Mouse (Mus musculus) neutrophil, adult 5-6 weeks (primary cell): ENCODE results near the gene Atp5h. TPM values are rescaled to one million over a fixed set of nuclear protein-coding genes. Genes with fewer than 3 reads are reported as not detected.

ENCODE experiments used
- ATAC-seq: fragments of 151-379, 151-347 bp; 2 replicates; pipeline ENCODE4 v1.8.0; 2017; ENCODE audit warnings: mild to moderate bottlenecking, moderate TSS enrichment; ENCODE audit not compliant: insufficient number of reproducible peaks, poor library complexity, low FRiP score, severe bottlenecking; ENCODE audit errors: extremely low read depth
- total RNA-seq: library from RNA; stranded (forward); fragments of 200-1000 nt; gene quantifications from 2 replicates; pipeline ENCODE4 v1.2.3, GENCODE M21; 2017

The Atp5h gene
- total RNA-seq, 1 experiment from 2014 or later = 277 TPM

DNA sequence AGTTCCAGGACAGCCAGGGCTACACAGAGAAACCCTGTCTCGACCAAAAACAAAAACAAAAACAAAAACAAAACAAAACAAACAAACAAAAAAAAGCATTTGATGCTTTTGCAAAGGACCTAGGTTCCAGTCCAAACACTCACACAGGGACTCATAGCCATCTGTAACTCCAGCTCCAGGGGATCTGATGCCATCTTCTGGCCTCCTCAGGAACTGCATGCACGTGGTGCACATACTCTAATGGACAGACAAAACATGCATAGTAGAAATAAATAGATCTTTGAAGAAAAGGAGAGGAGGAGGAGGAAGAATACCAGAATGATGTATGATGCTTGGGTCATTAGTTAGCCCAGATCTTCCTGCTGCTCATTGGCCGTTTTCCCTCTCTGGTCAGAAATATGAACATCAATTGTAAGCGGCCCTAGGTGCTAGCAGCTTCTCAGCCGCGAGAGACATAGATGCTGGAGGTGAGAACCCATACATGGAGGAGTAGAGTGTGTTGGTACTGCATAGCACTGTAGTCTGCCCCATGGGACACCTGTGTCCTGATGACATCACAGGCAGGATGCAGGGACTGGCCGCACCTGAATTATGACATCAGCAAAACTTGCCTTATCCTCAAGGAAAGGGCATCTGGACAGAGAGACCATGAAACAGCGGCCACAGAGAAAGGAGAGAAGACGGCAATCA, 20.3 kb upstream of the Atp5h start, which contains the start of gene Trim80:
Trim80 (plus strand) TSS at position 640 of the 690 bp plus-strand sequence.
- no peak for ATAC-seq

GRCm38 (mm10) chr11:115439326-115439725, 19.6 kb upstream of the Atp5h start:
- ATAC-seq = no peak

- ATAC-seq = no peak
Observed at GRCm38 (mm10) chr11:115437571-115438122, 17.9 kb upstream of the Atp5h start.

- ATAC-seq = no peak
Observed at GRCm38 (mm10) chr11:115435596-115436337, 16.0 kb upstream of the Atp5h start.

GRCm38 (mm10) chr11:115433342-115433741, 13.6 kb upstream of the Atp5h start:
- no peak for ATAC-seq

DNA sequence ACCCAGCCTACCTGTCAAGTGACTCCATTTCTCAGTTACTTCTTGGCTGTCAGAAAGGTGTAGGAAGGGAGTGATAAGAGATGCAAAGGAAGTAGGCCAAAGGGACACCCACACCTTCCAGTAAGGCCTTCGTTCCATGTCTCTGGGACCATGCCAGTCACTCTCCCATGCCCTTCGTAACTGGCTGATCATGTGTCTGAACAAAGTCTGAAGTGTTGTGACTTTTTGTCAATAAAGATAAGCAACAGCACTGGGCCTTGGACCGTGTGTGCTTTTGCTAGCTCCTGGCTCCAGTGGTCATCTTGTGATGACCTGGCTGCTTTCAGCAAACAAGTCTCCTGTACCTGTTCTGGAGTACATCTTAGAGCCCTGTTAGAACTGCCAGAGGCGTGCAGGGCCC, 13.1 kb upstream of the Atp5h start:
- no peak for ATAC-seq

GRCm38 (mm10) chr11:115430561-115430960, 10.8 kb upstream of the Atp5h start:
- ATAC-seq = no peak

DNA sequence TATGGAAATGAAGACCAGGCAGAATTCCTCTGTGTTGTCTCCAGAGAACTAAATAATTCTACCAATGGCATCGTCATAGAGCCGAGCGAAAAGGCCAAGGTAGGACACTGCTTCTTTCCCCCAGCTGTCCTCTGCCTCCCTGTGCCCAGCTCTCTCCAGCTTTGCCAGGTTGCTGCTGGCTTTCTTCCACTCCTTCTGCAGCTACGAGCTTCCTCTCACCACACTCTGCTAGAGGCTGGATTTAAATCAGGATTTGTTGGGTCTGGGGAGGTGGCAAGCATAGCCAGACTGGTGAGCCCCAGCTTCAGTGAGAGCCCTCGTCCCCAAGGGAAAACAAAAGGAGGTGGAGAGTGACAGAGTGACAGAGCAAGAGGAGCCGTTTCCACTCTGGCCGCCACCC, 9.5 kb upstream of the Atp5h start:
- ATAC-seq = no peak

DNA sequence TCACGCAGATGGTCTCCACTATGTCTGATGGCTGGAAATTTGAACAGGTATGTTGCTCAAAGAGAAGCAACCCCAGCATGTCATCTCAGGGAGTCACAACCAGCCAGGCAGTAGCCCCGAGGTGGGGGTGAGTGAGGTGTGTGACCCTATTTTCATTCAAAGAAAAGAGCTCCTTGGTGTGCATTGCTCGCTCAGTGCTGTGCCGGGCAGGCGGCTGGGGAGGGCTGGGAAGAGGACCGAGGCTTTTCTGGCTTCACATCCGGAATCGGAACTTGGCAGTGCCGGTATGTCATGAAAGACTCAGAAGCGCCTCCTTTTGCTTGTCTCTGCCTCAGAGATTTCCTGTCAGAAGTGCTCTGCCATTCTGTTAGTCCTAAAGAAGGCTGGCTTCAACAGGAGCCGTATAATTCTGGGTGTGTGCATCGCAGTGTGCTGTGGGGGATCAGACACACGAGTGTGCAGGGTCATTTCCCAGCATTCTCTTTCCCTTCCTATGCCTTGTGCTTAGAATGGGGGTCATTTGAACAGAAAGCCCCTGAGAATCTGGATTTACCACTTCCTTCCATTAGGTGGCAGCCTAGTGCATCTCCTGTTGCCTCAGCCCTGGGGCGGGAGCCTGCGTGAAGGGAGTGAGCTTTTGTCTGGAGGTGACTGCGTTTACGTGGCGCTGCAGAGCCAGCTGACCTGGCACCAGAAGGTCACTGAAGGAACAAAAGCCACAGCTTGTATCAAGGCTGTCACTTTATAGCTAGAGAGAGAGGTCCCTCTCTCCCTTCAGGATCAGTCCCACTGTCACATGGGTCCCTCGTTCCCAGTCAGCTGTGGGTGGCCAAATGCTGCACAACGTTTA, 7.9 kb upstream of the Atp5h start:
- peak; percentile 62 for ATAC-seq

- ATAC-seq = no peak
Observed at GRCm38 (mm10) chr11:115425671-115426070, 5.9 kb upstream of the Atp5h start.

DNA sequence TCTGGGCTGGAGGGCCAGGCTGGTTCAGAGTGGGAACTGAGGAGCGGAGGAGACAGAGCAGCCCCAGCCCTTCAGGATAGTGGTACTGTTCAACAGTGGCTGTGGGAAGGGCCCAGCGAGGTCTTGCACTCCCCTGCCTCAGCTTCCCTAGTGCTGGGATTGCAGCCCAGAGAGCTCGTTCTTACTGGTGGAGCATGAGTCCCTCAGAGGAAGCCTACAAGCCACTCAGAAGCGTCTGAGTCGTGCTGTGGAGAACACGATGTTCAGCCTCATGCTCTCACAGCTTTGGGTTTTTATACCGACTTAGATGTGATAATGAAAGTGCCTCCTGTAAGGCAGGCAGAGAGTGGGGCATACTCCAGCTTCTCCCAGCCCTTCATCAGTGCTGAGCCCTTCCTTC, 4.9 kb upstream of the Atp5h start:
- no peak for ATAC-seq

- no peak for ATAC-seq
Observed at GRCm38 (mm10) chr11:115423091-115423490, 3.3 kb upstream of the Atp5h start.

DNA sequence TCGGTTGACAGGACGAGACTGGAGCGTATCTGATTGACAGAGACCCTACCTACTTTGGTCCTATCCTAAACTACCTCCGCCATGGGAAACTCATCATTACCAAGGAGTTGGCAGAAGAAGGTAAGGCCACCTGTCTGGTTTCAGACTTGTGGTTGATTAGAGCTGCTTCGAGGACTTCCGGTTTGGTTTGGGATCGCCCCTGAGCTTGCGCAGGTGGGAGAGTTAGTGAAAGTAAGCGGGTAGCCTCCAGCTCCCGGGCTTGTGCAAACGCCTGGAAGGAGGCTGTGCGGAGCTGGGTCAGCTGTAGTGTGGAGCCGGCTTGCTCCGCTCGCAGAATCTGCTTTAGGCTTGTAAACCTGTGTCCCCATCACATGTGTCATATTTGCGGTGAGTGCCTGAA, 2.2 kb upstream of the Atp5h start:
- no peak for ATAC-seq

DNA sequence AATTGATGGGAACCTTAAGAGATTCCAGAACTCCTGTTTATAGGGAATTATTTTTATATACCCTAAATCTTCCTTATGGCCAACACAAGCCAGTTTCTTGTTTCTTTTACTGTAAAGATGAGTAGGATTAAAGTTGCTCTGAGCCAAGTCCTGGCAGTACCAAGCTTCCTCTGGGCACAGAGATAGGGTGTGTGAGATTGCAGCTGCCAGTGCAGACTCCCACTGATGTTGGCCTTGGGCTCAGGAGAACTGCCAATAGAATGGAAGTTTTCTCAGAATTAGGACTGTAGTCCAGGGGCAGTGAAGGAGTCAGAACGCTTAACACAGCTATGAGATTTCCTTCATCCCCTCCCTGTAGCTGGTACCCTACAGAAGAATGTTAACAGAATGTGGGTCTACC, 1.6 kb upstream of the Atp5h start:
- no peak for ATAC-seq

GRCm38 (mm10) chr11:115420336-115421190, 801 bp upstream of the Atp5h start:
- ATAC-seq = no peak

DNA sequence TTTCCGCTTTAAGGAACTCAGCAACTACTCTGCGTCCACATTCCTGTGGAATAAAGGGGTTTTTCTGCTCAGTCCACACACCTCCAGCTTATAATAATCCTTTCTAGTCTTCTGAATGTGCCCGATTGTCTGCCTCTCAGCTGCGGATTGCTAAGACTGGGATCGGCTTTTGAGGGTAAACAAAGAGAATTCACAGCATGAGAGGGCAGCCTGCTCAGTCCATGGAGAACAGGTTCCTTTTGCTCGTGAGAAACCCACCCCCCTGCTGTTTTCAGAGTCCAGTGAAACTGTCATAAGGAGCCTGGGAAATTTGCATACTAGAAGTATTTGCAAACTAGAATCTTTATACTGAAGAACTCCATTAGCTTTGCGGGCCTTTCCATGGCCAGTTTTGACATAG, 10.2 kb downstream of the Atp5h start:
- ATAC-seq = no peak

GRCm38 (mm10) chr11:115408266-115408920, 11.4 kb downstream of the Atp5h start:
- no peak for ATAC-seq

DNA sequence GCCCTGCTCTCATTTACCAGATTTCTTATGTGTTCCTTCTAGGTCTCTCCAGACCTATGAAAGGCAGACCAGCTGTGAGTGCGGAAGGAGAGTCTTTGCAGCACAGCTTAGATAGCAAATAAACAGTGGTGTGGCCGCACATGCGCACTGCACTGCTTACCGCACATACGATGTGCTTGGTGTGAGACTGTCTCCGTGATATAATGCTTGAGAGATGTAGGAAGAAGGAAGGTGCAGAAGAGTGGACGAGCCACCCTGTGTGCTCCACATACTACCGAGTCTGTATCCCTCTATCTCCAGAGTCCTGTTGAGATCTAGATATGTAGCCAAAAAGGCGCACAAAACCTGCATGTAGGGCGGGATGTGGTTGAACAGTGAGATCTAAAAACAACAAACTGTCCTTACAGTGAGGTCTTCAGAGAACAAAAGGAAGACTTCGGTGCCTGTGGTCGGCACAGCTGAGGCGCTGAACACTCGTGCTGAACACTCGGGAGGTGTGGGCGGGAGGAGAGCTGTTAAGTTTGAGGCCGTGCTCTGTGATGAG, 12.8 kb downstream of the Atp5h start:
- ATAC-seq = no peak
